Mouse (Mus musculus) right cerebral cortex, postnatal 25 days (tissue): ENCODE data around the gene Dis3l.
"Not testable (repeated sequence)": the region's sequence is repeated elsewhere in the genome, so short reads cannot be mapped to it uniquely, and the experiment has no call there.

Experiments
- DNase-seq: peaks from one replicate; pipeline ENCODE4 v3.0.0; 2022

The Dis3l gene

GRCm38 (mm10) chr9:64314696-64315095 is 26.4 kb downstream of the Dis3l start:
- DNase-seq: no peak

GRCm38 (mm10) chr9:64312128-64312527 is 29.0 kb downstream of the Dis3l start:
- no peak for DNase-seq

DNA sequence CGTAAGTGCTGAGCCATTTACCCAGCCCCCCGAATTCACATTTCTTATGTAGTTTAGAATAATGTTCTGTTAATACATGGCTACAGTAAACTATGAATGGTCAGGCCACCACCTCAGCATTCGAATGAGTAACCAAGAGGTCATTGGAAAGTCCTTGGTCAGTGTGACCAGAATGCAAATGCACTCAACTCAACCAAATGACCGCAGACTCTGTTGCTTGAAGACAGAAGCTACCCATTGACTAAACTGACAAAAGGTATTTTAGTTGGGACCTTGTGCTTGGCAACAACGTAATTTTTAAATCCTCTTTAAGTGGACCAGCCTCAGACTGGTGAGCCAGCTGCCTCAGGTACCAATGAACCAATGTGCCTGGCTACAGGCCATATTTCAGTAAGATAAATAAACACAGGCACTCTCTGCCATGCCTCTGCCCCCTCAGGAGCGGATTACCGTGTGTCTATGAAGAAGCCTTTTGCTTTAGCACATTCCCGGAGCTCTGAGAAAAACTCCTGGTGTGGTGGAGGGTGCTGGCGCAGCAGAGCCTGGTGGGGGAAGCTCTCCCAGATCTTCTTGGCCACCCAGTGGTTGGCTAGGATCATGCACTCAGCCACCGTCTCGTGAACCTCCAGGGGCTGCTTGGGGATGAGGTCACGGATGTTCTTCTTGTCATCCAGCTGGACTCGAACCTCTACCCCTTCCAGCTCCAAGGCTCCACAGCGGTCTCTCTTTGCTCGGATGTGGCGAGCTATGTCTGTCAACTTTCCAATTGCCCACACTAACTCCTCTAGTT is 29.9 kb downstream of the Dis3l start:
- DNase-seq: no peak

GRCm38 (mm10) chr9:64306476-64307312 is 34.4 kb downstream of the Dis3l start:
- DNase-seq: no peak

DNA sequence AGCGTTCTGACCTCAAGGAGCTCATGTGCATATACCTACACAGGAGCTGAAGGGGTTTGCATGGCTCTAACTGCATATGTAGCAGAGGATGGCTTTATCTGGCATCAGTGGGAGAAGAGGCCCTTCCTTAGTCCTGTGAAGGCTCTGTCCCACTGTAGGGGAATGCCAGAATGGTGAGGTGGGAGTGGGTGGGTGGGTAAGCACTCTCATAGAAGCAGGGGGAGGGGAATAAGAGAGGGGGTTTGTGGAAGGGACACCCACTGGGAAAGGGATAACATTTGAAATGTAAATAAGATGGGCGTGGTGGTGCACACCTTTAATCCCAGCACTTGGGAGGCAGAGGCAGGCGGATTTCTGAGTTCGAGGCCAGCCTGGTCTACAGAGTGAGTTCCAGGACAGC is 38.0 kb downstream of the Dis3l start:
- not testable (repeated sequence) for DNase-seq

- DNase-seq: no peak
Measured at GRCm38 (mm10) chr9:64282404-64282987, 58.6 kb downstream of the Dis3l start.

DNA sequence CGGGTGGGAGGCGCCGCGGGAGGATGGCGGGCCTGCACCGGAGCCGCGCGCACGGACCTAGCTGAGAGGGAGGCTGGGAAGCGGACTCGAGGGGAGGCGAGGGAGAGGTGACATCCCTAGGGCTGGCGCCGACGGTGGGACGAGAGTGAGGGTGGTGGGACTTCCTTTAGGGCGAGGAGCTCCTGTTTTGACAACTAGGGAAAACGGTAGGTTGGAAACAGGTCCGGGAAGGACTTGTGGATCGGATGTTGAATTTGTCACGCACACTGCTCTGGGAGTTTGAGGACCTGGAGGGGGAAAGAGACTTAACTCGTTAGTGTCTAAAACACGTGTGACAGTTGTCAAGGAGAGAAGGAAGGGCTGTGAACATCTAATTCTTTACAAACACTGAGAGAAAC is 59.3 kb downstream of the Dis3l start:
- DNase-seq: no peak

GRCm38 (mm10) chr9:64281105-64281780 is 59.8 kb downstream of the Dis3l start, which contains the start of gene Tipin:
Tipin (plus strand) TSS chr9:64281581.
- peak; percentile 93 for DNase-seq

DNA sequence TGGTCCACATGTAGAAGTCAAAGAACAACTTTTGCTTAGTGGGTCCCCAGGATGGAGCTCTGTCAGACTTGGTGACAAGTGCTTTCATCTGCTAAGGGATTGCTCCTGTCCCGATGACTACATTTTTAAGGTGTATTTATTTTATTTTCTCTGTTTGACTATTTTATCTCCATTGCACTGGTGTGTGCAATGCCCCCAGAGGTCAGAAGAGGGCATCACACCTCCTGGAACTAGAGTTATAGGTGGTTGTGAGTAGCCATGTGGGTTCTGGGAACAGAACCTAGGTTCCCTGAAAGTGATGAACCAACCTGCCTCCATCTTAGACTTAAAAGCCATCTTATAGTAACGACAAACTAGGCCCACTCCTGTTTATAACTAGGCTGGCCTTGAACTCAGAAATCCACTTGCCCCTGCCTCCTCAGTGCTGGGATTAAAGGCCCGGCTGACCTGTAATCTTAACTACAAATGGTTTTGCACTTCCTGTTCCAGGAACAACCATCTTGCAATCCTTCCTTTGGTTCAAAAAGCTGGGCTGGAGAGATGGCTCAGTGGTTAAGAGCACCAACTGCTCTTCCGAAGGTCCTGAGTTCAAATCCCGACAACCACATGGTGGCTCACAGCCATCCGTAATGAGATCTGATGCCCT is 62.3 kb downstream of the Dis3l start:
- DNase-seq: no peak

DNA sequence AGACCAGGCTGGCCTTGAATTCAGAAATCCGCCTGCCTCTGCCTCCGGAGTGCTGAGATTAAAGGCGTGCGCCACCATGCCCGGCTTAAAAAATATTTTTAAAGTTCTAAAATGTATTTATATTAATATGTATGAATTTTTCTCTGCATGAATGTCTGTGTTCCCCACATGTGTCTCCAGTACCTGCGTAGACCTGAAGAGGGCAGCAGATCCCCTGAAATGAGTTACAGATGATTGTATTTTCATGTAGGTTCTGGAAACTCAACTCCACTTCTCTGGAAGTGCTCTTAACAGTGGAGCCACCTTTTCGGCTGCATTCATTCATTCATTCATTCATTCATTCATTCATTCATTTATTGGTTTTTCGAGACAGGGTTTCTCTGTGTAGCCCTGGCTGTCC is 63.4 kb downstream of the Dis3l start:
- DNase-seq: peak; percentile 23

DNA sequence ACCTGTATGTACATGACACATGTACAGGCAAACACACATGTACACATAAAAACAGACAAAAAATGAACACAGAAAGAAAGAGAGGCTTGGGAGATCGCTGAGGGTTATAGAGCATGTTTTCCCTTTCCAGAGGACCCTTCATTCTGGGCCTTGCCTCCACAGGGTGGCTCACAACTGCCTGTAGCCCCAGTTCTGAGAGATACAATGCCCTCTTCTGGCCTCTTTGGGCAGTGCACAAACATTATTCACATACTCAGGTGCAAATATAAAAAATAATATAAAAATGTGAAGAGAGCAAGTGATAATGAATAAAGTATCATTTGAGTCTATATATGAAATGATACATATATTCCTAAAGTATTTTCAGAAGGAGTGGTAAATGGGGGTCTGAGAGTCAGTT is 66.2 kb downstream of the Dis3l start:
- DNase-seq: no peak

DNA sequence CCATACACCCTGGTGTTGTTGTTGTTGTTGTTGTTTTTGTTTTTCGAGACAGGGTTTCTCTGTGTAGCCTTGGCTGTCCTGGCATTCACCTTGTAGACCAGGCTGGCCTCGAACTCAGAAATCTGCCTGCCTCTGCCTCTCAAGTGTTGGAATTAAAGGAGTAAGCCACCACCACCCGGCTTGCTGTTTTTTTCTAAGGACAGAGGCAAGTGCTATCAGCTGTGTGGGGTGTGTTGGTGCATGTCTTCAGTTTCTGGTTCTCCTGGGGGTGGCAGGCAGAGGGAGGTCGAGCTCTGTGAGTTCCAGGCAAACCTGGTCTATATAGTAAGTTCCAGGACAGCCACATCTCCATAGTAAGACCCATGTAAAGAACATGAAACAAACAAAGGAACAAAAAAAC is 66.8 kb downstream of the Dis3l start:
- no peak for DNase-seq

DNA sequence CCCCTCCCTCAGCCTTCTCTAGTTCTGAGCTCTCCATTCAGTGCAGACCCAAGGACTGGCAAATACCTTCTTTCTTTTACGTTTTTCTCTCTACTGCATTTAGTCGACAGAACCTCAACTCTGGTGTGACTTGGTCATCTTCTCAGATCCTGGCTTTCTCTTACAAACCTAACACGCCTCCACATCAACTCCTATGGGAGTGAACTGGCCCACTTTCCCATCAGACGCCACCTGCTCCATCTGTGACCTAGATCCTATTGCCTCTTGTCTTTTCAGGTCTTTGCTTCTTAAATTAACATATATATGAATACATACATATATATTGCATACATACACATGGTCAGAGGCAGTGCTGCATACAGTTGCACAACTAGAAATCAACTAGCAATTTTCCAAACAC is 67.3 kb downstream of the Dis3l start:
- no peak for DNase-seq

- DNase-seq: peak; percentile 40
Measured at GRCm38 (mm10) chr9:64272611-64273010, 68.5 kb downstream of the Dis3l start.

GRCm38 (mm10) chr9:64271249-64271648 is 69.8 kb downstream of the Dis3l start:
- DNase-seq: no peak

DNA sequence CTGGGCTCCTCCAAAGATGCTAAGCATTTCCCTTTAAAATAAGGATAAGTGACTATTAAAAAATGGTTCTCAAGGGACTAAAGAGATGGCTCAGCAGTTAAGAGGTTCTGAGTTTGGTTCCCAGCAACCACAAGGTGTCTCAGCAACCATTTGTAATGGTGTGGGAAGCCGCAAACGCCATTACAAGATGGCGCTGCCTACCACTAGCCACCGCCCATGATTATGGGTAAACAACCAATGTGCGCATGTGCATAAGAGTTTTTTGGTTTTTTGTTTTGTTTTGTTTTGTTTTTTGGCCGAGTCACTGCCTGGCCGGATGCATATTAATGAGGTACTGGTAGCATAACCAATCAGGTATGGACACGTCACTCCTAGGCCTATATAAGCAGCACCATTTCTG is 72.3 kb downstream of the Dis3l start:
- not testable (repeated sequence) for DNase-seq

- no peak for DNase-seq
Measured at GRCm38 (mm10) chr9:64268196-64268595, 72.9 kb downstream of the Dis3l start.

DNA sequence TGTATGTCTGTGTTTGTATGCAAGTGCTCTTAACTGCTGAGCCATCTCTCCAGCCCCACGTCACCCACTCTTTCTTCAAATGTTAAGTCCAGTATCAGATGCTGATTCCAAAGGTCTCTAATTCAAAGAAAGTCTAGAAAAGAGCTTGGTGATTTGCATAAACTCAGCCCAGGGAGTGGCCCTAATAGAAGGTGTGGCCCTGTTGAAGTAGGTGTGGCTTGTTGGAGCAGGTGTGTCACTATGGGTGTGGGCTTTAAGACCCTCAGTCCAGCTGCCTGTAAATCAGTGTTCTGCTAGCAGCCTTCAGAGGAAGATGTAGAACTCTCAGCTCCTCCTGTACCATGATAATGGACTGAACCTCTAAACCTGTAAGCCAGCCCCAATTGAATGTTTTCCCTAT is 73.9 kb downstream of the Dis3l start:
- DNase-seq: no peak

DNA sequence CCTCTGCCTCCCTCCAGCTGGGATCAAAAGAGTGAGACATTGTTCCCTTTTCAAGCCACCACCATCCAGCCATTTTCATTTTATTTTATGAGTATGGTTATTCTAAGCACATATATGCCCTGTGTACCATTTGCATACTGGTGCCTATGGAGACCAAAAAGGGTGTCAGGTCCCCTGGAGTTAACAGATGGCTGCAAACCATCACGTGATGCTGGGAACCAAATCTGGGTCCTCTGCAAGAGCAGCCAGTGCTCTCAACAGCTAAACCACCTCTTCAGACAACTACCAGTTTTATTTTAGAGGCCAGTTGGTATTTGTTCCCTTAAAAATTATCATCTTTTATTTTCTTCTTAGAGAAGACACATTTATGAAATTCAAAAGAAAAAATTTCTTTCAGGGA is 76.3 kb downstream of the Dis3l start:
- DNase-seq: no peak

DNA sequence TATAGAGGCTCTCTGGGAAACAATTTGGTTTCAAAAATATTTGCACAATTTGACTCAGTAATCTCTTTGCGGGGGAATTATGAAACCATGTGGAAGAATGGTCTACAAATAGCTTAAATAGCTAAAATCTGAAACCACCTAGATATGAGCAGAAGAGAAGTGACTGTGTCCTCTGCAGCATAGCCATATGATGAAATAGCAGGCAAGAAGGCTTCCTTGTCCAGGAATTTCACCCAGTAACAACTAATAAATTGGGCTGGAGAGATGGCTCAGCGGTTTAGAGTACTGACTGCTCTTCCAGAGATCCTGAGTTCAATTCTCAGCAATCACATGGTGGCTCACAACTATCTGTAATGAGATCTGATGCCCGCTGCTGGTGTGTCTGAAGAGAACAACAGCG is 80.1 kb downstream of the Dis3l start:
- no peak for DNase-seq

- DNase-seq: no peak
Measured at GRCm38 (mm10) chr9:64259906-64260305, 81.2 kb downstream of the Dis3l start.
